Mouse (Mus musculus) left cerebral cortex, postnatal 14 days (tissue): ENCODE measurements at regions not wholly inside any gene's neighbourhood (a gene's known extent, or its start where the extent isn't known, plus 50 kb on each side); places are given as distances from the start of the nearest gene placed in this dataset.

Experiments
- DNase-seq, 2 experiments: peaks; one replicate each; pipeline ENCODE4 v3.0.0; 2021 to 2022; ENCODE audit warnings: low spot score in 2 of 2, mixed read lengths in 1 of 2
- intact Hi-C: fragments of 180-260 bp; cut with DNase I; formaldehyde crosslinking; loops from one replicate; pipeline ENCODE4 v1.15.1; 2025

DNA sequence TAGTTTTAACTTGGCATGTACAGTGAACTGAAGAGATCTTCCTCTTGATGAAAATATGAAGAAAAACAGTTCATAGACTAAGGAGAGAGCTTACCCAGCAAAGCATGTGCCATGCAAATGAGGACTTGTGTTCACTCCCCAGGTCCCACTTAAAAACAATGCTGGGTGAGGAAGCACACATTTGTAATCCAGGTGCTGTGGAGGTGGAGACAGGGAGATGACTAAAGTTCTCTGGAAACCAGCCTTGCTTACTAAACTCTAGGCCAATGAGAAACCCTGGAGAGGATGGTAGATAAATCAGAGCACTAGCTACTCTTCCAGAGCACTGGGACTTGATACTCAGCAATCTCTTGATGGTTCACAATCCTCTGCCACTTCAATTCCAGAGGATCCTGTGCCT is 678.8 kb downstream of the Actr3 start:
- intact Hi-C loops: no loop called here
- no peak for DNase-seq

DNA sequence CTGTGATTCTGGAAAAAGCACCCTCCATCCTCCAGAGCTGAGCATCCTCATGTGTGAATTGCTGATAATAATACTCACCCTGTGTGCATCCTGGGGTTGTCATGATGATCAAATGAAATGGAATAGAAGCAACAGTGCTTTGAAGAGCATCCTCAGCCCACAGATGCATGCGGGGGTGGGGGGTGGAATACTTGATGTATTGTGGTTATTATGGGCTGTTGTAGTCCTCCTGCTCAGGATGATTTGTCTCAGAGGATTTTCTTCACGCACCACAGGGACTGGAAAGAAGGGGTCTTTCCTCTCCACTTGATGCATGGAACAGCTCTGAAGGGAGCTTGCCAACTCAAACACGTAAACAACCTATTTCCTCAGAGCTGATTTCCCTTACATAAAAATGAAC is 694.4 kb upstream of the Dpp10 start:
- intact Hi-C loops: no loop called here
- peak in 1 of 2 experiments; percentile 18 for DNase-seq

DNA sequence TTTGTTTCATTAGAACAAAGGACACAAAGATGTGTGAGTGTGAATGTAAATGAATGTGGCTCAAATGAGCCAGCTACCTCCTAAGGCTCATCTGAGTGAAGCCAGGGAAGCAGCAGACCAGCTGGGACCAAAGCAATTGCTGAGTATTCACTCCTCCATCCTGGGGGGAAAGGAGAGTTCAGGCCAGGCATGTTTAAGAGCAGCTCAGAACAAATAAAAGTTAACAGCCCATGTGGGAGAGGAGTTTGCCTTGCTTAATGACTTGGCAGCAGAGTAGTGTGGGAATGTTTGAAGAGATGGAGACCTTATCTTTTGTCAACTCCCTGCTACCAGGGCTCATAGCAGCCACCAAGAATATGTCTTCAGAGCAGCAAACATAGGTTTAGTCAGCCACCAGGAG is 685.0 kb upstream of the Dpp10 start:
- intact Hi-C loops: no loop called here
- no peak for DNase-seq

DNA sequence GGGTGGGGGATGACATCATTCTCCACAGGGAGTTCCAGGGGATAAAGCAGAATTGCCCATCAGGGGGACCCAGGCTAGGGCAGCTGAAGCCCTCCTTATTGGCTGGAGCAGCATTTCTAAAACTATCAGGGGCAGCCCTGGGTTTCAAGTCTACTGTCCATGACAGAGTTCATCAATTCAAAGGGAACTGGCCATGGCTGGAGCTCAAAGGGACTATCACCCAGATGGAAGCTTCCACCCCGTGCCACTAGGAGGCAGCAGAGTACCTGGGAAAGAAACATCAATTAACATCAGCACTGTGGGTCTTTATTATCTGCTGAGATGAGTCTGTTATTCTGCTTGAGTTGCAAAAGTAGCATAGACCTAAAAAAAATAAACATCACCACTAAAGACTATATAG is 672.7 kb upstream of the Dpp10 start:
- DNase-seq: peak; percentile 48 to 80
- intact Hi-C loops: loop anchor here (5.0 kb wide), 1 partner anchor 654 kb away; no protein-coding TSS in a partner anchor

DNA sequence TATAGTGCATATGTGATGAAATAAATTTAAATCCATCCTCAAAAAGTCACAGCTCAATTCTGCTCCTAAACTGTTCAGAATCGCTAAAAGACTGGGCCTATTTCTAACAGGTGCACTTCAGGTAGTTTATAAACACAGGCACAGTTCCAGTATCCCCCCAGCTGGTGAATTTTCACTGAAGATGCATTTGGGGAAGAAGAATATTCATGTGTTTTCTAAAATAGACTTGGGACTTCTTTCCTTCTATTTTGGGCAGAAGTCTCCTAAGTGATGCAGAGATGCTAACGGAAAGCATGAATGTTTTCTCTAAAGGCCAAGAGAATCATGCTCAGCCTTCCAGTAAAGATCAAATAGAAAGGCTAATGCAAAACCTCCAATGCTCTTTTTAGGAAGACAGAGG is 660.9 kb upstream of the Dpp10 start:
- peak; percentile 36 to 56 for DNase-seq
- intact Hi-C loops: no loop called here

DNA sequence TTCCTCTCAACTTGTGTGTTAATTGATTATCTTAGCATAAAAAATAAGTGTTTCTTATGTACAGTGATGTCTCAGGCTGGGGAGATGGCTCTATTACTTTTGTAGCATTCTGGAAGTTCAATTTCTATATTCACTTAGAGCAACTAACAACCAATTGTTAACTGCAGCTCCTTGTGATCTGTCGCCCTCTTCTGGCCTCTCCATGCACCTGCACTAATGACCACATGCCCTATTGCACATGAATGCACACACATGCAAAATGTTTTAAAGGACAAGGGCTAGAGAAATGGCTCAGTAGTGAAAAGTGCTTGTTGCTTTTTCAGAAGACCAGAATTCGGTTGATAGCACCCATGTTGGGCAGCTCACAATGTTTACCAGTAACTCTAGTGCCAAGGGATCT is 629.1 kb upstream of the Dpp10 start:
- no peak for DNase-seq
- intact Hi-C loops: no loop called here

DNA sequence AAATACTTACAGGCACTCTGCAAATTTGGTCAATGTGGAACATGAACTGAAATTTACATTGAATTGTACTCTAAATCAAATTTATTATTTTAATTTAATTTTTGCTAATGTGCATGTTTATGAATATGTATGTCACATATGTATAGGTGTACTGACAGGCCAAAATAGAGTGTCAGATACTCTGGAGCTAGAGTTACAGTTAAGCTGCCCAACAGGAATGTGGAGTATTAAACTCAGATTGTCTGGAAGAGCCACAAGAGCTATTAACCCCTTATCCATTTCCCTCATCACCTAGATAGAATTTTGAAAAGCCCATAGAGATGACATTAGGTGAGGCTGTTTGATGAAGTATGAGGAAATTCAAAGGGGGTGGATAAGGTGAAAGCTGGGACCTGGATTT is 607.5 kb upstream of the Dpp10 start:
- DNase-seq: no peak
- intact Hi-C loops: no loop called here

DNA sequence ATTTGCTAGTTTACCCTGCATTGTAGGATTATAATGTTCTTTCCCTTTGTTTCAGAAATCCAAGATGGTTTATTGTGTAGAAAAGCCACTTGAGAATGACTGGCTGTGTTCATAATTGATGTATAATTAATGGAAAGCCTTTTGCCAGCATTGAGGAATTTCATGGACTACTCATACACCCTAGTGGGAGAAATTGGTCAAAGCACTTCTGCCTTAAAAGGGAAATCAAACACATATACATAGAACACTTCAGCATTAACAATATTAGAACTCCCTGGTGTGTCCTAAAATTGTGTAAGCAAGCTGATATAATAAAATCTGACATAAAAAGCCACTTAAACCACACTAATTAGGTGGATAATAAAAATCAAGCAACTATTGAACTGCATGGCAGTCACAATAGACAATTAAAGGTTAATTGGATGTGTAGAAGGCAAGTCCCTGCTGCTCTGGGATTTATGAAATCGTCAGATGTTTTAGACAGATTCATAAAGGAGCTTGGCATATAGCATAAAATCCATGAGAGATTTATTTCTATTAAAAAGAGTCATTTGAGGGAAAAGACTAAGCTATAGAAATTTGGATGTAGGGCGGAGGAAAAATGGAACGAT is 607.0 kb upstream of the Dpp10 start:
- peak; percentile 9 to 19 for DNase-seq
- intact Hi-C loops: no loop called here

DNA sequence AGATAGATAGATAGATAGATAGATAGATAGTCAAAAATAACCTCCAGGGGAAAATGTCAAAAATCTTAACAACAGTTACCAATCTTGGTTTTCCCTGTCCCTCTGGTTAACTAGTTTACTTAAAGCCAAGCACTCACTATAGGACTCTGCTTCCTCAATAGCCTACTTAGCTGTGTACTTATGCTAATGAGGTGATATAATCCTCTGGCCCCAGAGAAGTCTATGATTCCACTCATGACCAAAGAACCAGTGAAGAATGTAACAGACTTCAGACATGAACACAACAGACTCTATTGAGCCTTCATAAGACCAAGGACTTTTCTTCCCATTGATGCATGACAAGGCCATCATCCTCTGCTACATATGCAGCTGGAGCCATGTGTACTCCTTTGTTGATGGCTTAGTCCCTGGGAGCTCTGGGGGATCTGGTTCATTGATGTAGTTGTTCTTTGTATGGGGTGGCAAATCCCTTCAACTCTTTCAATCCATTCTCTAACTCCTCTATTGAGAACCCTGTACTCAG is 589.9 kb upstream of the Dpp10 start:
- intact Hi-C loops: no loop called here
- DNase-seq: no peak

DNA sequence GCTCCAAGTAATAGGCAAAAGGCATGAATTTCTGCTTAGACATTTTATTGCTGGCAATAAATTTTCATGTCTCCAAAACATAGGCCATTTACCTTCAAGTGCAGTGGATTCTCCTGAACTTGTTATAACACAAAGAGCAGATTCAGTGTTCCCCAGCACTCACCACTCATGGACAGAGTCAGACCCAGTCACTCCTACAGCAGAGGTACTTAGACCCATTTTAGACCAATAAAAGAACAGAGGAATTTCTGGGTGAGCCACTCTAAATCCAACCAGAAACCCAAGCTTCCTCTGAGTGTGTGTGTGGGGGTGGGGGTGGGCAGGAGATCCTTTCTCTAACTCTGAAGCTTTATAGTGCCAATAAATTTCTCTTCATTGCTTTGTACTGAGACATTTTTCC is 584.7 kb upstream of the Dpp10 start:
- intact Hi-C loops: no loop called here
- no peak for DNase-seq

DNA sequence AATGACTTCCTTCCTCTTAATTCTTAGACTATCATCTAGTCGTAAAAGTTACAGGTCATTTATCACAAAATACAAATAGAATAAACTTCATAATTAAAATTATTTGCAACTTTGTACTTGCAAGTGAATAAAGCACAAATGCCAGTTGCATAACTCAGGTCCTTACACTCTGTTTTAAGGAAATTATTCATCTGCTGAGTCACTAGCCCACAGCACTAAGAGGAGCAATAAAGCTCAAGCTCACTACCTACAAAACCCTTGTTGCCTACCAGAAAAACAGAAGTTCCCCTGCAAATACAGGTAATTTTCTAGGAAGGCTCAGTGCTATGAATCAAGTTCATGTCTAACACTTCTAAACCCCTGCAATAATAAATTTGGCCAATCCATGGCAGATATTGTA is 539.3 kb upstream of the Dpp10 start:
- DNase-seq: no peak
- intact Hi-C loops: no loop called here
